Mouse (Mus musculus) olfactory bulb, adult 2 months (tissue): ENCODE results near the gene Syt15.

Source experiments
- CTCF ChIP-seq: fragments of 200-500 bp; IDR thresholded peaks from 2 replicates; pipeline ENCODE4 v1.5.1; 2012; ENCODE audit warnings: low read depth, mild to moderate bottlenecking, low read length, moderate library complexity; ENCODE audit not compliant: insufficient read depth
- POLR2A ChIP-seq: fragments of 200-500 bp; IDR thresholded peaks from 2 replicates; pipeline ENCODE4 v1.6.1; 2012; ENCODE audit warnings: mild to moderate bottlenecking, low read depth, low read length, moderate library complexity; ENCODE audit not compliant: insufficient read depth

DNA sequence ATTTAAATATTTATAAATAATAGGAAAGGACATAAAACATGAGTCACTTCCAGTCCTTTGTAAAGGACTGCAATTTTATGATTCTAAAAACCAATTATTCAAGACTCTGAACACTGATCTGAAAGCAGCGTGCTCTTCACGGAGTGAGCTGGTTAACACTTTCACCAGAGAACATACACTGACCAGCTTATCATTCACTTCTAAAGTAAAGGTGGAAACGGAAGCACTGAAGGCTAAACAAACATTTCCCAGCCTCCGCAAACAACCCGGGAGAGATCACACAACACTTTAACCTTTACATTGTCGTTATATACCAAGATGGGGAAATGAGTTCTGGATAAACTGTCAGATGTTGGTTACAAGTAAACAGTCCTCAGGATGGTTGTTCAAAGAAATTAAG, 21.3 kb downstream of the Syt15 start:
- TF ChIP-seq POLR2A: no peak
- no peak for TF ChIP-seq CTCF
